Mouse (Mus musculus) thymus, adult 18-20 months (tissue): ENCODE results near the gene Mtr.

ENCODE experiments used
- DNase-seq, 2 experiments: peaks; one replicate each; pipeline ENCODE4 v3.0.0; 2022; ENCODE audit warnings: mixed read lengths in 2 of 2

Gene Mtr

GRCm38 (mm10) chr13:12232141-12232540, 25.8 kb downstream of the Mtr start:
- no peak for DNase-seq

GRCm38 (mm10) chr13:12228248-12228647, 29.7 kb downstream of the Mtr start:
- no peak for DNase-seq

- DNase-seq: no peak
Measured at GRCm38 (mm10) chr13:12227606-12228005, 30.3 kb downstream of the Mtr start.

GRCm38 (mm10) chr13:12218603-12219002, 39.3 kb downstream of the Mtr start:
- DNase-seq: no peak

- no peak for DNase-seq
Measured at GRCm38 (mm10) chr13:12214922-12215321, 43.0 kb downstream of the Mtr start.

- DNase-seq: no peak
Measured at GRCm38 (mm10) chr13:12211058-12211457, 46.9 kb downstream of the Mtr start.

GRCm38 (mm10) chr13:12210023-12210762, 47.7 kb downstream of the Mtr start:
- DNase-seq: peak in 1 of 2 experiments; percentile 9

- DNase-seq: no peak
Measured at GRCm38 (mm10) chr13:12200372-12200771, 57.5 kb downstream of the Mtr start.

GRCm38 (mm10) chr13:12198486-12198885, 59.4 kb downstream of the Mtr start:
- DNase-seq: no peak

- DNase-seq: no peak
Measured at GRCm38 (mm10) chr13:12196861-12197260, 61.1 kb downstream of the Mtr start.

GRCm38 (mm10) chr13:12196012-12196411, 61.9 kb downstream of the Mtr start:
- DNase-seq: no peak

GRCm38 (mm10) chr13:12194942-12195662, 62.8 kb downstream of the Mtr start:
- no peak for DNase-seq

GRCm38 (mm10) chr13:12189219-12189618, 68.7 kb downstream of the Mtr start:
- no peak for DNase-seq

- no peak for DNase-seq
Measured at GRCm38 (mm10) chr13:12188804-12189203, 69.1 kb downstream of the Mtr start.

GRCm38 (mm10) chr13:12179481-12179880, 78.4 kb downstream of the Mtr start:
- DNase-seq: no peak

- no peak for DNase-seq
Measured at GRCm38 (mm10) chr13:12176761-12177160, 81.2 kb downstream of the Mtr start.

GRCm38 (mm10) chr13:12175988-12176736, 81.8 kb downstream of the Mtr start:
- DNase-seq: no peak

GRCm38 (mm10) chr13:12167276-12167675, 90.6 kb downstream of the Mtr start:
- no peak for DNase-seq

GRCm38 (mm10) chr13:12166386-12166785, 91.5 kb downstream of the Mtr start:
- DNase-seq: no peak

- DNase-seq: no peak
Measured at GRCm38 (mm10) chr13:12165461-12166058, 92.4 kb downstream of the Mtr start.

GRCm38 (mm10) chr13:12162457-12162856, 95.5 kb downstream of the Mtr start:
- DNase-seq: no peak

GRCm38 (mm10) chr13:12160121-12160475, 97.8 kb downstream of the Mtr start:
- DNase-seq: no peak
